27 mouse cellular contexts compared by ENCODE assay signal in genomic region chr9:56124561-56124960, GRCm38 (mm10). TPM values are rescaled to one million over a fixed set of nuclear protein-coding genes. Genes with fewer than 3 reads are reported as not detected.
DNase-seq lines count a peak whose midpoint lies in the region; ATAC-seq and TF ChIP-seq lines count a peak whose summit lies in the region.
"Had no signal": no experiment of that assay in that cellular context is flagged by ENCODE, and none has a peak within 500 bp of the region (broad histone marks: within the 10 kb centered on the region; RNA-seq: fewer than 3 reads in every experiment).

No protein-coding gene starts in this region.

- 0 out of 2 replicates have a peak overlapping the region, but pooled peaks have one; percentile 25 for H3K27ac ChIP-seq in forebrain, embryonic 10.5 days
- H3K27ac ChIP-seq in forebrain, embryonic 16.5 days (ENCODE audit: low read length): no peak overlapping the region
- no peak overlapping the region for H3K27ac ChIP-seq in kidney, embryonic 16.5 days (ENCODE audit: low read length)
- no peak overlapping the region for H3K27ac ChIP-seq in kidney, adult 2 months (ENCODE audit: insufficient read depth, low read depth, low read length)
- H3K27ac ChIP-seq in midbrain, embryonic 10.5 days (replicated peaks): 0 out of 2 replicates have a peak overlapping the region, but pooled peaks have one; percentile 2
- no peak overlapping the region for H3K27ac ChIP-seq in midbrain, embryonic 13.5 days
- H3K27ac ChIP-seq: embryonic facial prominence, embryonic 13.5 days; forebrain, embryonic 13.5 days; hindbrain, embryonic 14.5 days; layer of hippocampus, adult 2 months; liver, embryonic 13.5 days; midbrain, embryonic 15.5 days; neural tube, embryonic 12.5 days had no signal

- H3K4me2 ChIP-seq in forebrain, embryonic 16.5 days (ENCODE audit: low read length): no peak overlapping the region
- H3K4me2 ChIP-seq in kidney, embryonic 16.5 days (replicated peaks; ENCODE audit: low read depth, low read length): 0 out of 2 replicates have a peak overlapping the region, but pooled peaks have one; percentile 5
- no peak overlapping the region for H3K4me2 ChIP-seq in midbrain, embryonic 13.5 days (replicated peaks)
- H3K4me2 ChIP-seq: embryonic facial prominence, embryonic 13.5 days; forebrain, embryonic 13.5 days; heart, embryonic 11.5 days; hindbrain, embryonic 14.5 days; liver, embryonic 13.5 days; midbrain, embryonic 15.5 days; neural tube, embryonic 12.5 days had no signal

- H3K4me3 ChIP-seq in forebrain, embryonic 10.5 days: no peak overlapping the region
- H3K4me3 ChIP-seq in forebrain, embryonic 16.5 days (replicated peaks; ENCODE audit: low read length): no peak overlapping the region
- no peak overlapping the region for H3K4me3 ChIP-seq in kidney, embryonic 16.5 days (ENCODE audit: low read length)
- H3K4me3 ChIP-seq in kidney, adult 2 months (ENCODE audit: insufficient read depth, low read depth, low read length): no peak overlapping the region
- no peak overlapping the region for H3K4me3 ChIP-seq in midbrain, embryonic 10.5 days
- no peak overlapping the region for H3K4me3 ChIP-seq in midbrain, embryonic 13.5 days (replicated peaks)
- H3K4me3 ChIP-seq: embryonic facial prominence, embryonic 13.5 days; erythroblast, embryonic 14.5 days; forebrain, embryonic 13.5 days; layer of hippocampus, adult 2 months; liver, embryonic 13.5 days; megakaryocyte, embryonic 14.5 days; midbrain, embryonic 15.5 days; neural tube, embryonic 12.5 days had no signal

- no peaks in the 10 kb centered on the region for H3K9me3 ChIP-seq in forebrain, embryonic 10.5 days
- no peaks in the 10 kb centered on the region for H3K9me3 ChIP-seq in forebrain, embryonic 16.5 days (ENCODE audit: control insufficient read depth, low read length)
- H3K9me3 ChIP-seq in kidney, embryonic 16.5 days (ENCODE audit: low read length): no peaks in the 10 kb centered on the region
- H3K9me3 ChIP-seq in midbrain, embryonic 10.5 days (replicated peaks): no peaks in the 10 kb centered on the region
- no peaks in the 10 kb centered on the region for H3K9me3 ChIP-seq in midbrain, embryonic 13.5 days
- H3K9me3 ChIP-seq: embryonic facial prominence, embryonic 13.5 days; forebrain, embryonic 13.5 days; liver, embryonic 13.5 days; megakaryocyte, embryonic 14.5 days; midbrain, embryonic 15.5 days; neural tube, embryonic 12.5 days had no signal

- H3K27me3 ChIP-seq in forebrain, embryonic 10.5 days (ENCODE audit: poor library complexity, severe bottlenecking): peaks cover 11% of the 10 kb centered on the region
- no peaks in the 10 kb centered on the region for H3K27me3 ChIP-seq in forebrain, embryonic 16.5 days (replicated peaks; ENCODE audit: control insufficient read depth, insufficient read depth, low read length)
- no peaks in the 10 kb centered on the region for H3K27me3 ChIP-seq in kidney, embryonic 16.5 days (ENCODE audit: insufficient read depth, low read length)
- H3K27me3 ChIP-seq in kidney, adult 2 months (replicated peaks; ENCODE audit: control insufficient read depth, insufficient read depth, low read length): no peaks in the 10 kb centered on the region
- no peaks in the 10 kb centered on the region for H3K27me3 ChIP-seq in midbrain, embryonic 10.5 days (ENCODE audit: low read depth, poor library complexity, severe bottlenecking)
- no peaks in the 10 kb centered on the region for H3K27me3 ChIP-seq in midbrain, embryonic 13.5 days
- H3K27me3 ChIP-seq: embryonic facial prominence, embryonic 13.5 days; forebrain, embryonic 13.5 days; liver, embryonic 13.5 days; midbrain, embryonic 15.5 days; neural tube, embryonic 12.5 days had no signal

- no peak overlapping the region for H3K9ac ChIP-seq in forebrain, embryonic 16.5 days (replicated peaks; ENCODE audit: low read depth, low read length)
- no peak overlapping the region for H3K9ac ChIP-seq in kidney, embryonic 16.5 days (replicated peaks; ENCODE audit: low read length)
- no peak overlapping the region; the same call in 1 of the 2 replicates for H3K9ac ChIP-seq in midbrain, embryonic 13.5 days (replicated peaks)
- H3K9ac ChIP-seq: embryonic facial prominence, embryonic 13.5 days; forebrain, embryonic 13.5 days; hindbrain, embryonic 14.5 days; liver, embryonic 13.5 days; midbrain, embryonic 15.5 days; neural tube, embryonic 12.5 days had no signal

- H3K4me1 ChIP-seq in forebrain, embryonic 10.5 days: peaks cover 17% of the 10 kb centered on the region
- H3K4me1 ChIP-seq in forebrain, embryonic 16.5 days (replicated peaks; ENCODE audit: control insufficient read depth, insufficient read depth, low read length): peaks cover 6% of the 10 kb centered on the region
- peaks cover 19% of the 10 kb centered on the region for H3K4me1 ChIP-seq in kidney, embryonic 16.5 days (ENCODE audit: insufficient read depth, low read length)
- H3K4me1 ChIP-seq in kidney, adult 2 months (ENCODE audit: control insufficient read depth, insufficient read depth, low read length): peaks cover 2% of the 10 kb centered on the region; the same call in 1 of the 2 replicates
- H3K4me1 ChIP-seq in midbrain, embryonic 10.5 days: peaks cover 8% of the 10 kb centered on the region; the same call in 1 of the 2 replicates
- H3K4me1 ChIP-seq in midbrain, embryonic 13.5 days (replicated peaks): peaks cover 12% of the 10 kb centered on the region
- H3K4me1 ChIP-seq: neural tube, embryonic 12.5 days had no signal

- H3K36me3 ChIP-seq in forebrain, embryonic 10.5 days (replicated peaks): peaks cover 33% of the 10 kb centered on the region
- H3K36me3 ChIP-seq in forebrain, embryonic 16.5 days (ENCODE audit: control insufficient read depth, insufficient read depth): peaks cover 5% of the 10 kb centered on the region
- peaks cover 11% of the 10 kb centered on the region; the same call in 1 of the 2 replicates for H3K36me3 ChIP-seq in kidney, embryonic 16.5 days (ENCODE audit: insufficient read depth, low read length)
- no peaks in the 10 kb centered on the region for H3K36me3 ChIP-seq in kidney, adult 2 months (ENCODE audit: control insufficient read depth, insufficient read depth, low read length)
- H3K36me3 ChIP-seq in midbrain, embryonic 10.5 days: peaks cover 29% of the 10 kb centered on the region
- peaks cover 32% of the 10 kb centered on the region for H3K36me3 ChIP-seq in midbrain, embryonic 13.5 days
- H3K36me3 ChIP-seq: midbrain, embryonic 15.5 days had no signal

- TF ChIP-seq POLR2A in kidney, adult 2 months (IDR thresholded peaks at IDR 0.05; ENCODE audit: low read depth, low read length): no peak

- WGBS in forebrain, embryonic 10.5 days: 31% methylated on average over 11 of the region's 11 CpGs
- 31% methylated on average over 11 of the region's 11 CpGs for WGBS in forebrain, embryonic 16.5 days
- WGBS in kidney, embryonic 16.5 days: 22% methylated on average over 11 of the region's 11 CpGs
- WGBS in kidney, adult 2 months: 18% methylated on average over 11 of the region's 11 CpGs
- 31% methylated on average over 11 of the region's 11 CpGs for WGBS in midbrain, embryonic 10.5 days
- WGBS in midbrain, embryonic 13.5 days: 32% methylated on average over 11 of the region's 11 CpGs

- TF ChIP-seq CTCF in kidney, adult 2 months (conservative IDR thresholded peaks at IDR 0.05; ENCODE audit: insufficient read depth, insufficient read length, low read depth, low read length): no peak

- DNase-seq in forebrain, embryonic 10.5 days (ENCODE audit: extremely low spot score, low spot score): no peak
- DNase-seq in kidney, adult 2 months: no peak
- no peak for DNase-seq in midbrain, embryonic 10.5 days (ENCODE audit: low spot score)
- no peak for DNase-seq in adrenal gland, postnatal 14 days
- no peak for DNase-seq in adipocyte (ENCODE audit: low spot score)
- DNase-seq: adrenal gland, adult 2 months; cerebellum, adult 2 months; cerebellum, postnatal 25 days; kidney, postnatal 14 days; layer of hippocampus, postnatal 36 days; liver, embryonic 13.5 days; right cerebral cortex, postnatal 14 days; spleen, adult 18-20 months; thymus, postnatal 14 days had no signal

- no peak for ATAC-seq in forebrain, embryonic 16.5 days
- no peak for ATAC-seq in kidney, embryonic 16.5 days (ENCODE audit: low FRiP score, low TSS enrichment)
- no peak for ATAC-seq in midbrain, embryonic 13.5 days
- ATAC-seq: forebrain, embryonic 13.5 days; inflammation-experienced regulatory T-cells, adult 6 months; midbrain, embryonic 15.5 days had no signal

RNA-seq across cellular contexts. Expression of gene Pstpip1, which starts 34.8 kb away (rescaled TPM):
- 0.38 and 0.68 TPM in 2 replicates for polyA plus RNA-seq in forebrain, embryonic 10.5 days (2016; fragmentation: Nextera tagmentation; extraction: Ambion mirVana)
- 0.29 and 0.70 TPM in 2 replicates for polyA plus RNA-seq in forebrain, embryonic 16.5 days (2015; fragmentation: Nextera tagmentation; extraction: Ambion mirVana)
- 0.91 and 0.96 TPM in 2 replicates for polyA plus RNA-seq in kidney, embryonic 16.5 days (2015; fragmentation: Nextera tagmentation; extraction: Ambion mirVana)
- 1.5 and 3.3 TPM in 2 replicates for polyA plus RNA-seq in kidney, adult 2 months (2012; rRNA removed)
- polyA plus RNA-seq in midbrain, embryonic 10.5 days (2016; fragmentation: Nextera tagmentation; extraction: Ambion mirVana): 0.40 and 0.52 TPM in 2 replicates
- 0.31 and 0.96 TPM in 2 replicates for polyA plus RNA-seq in midbrain, embryonic 13.5 days (2015; fragmentation: Nextera tagmentation; extraction: Ambion mirVana)
- total RNA-seq in adrenal gland, postnatal 14 days (2021): 1.3 and 8.9 TPM in 2 replicates

RNA-seq across cellular contexts. Expression of gene Tspan3, which starts 40.7 kb away (rescaled TPM):
- polyA plus RNA-seq in forebrain, embryonic 10.5 days (2016; fragmentation: Nextera tagmentation; extraction: Ambion mirVana): 510 and 526 TPM in 2 replicates
- 553 and 582 TPM in 2 replicates for polyA plus RNA-seq in forebrain, embryonic 16.5 days (2015; fragmentation: Nextera tagmentation; extraction: Ambion mirVana)
- polyA plus RNA-seq in kidney, embryonic 16.5 days (2015; fragmentation: Nextera tagmentation; extraction: Ambion mirVana): 537 and 577 TPM in 2 replicates
- 320 and 328 TPM in 2 replicates for polyA plus RNA-seq in kidney, adult 2 months (2012; rRNA removed)
- polyA plus RNA-seq in midbrain, embryonic 10.5 days (2016; fragmentation: Nextera tagmentation; extraction: Ambion mirVana): 570 and 611 TPM in 2 replicates
- polyA plus RNA-seq in midbrain, embryonic 13.5 days (2015; fragmentation: Nextera tagmentation; extraction: Ambion mirVana): 587 and 592 TPM in 2 replicates
- total RNA-seq in adrenal gland, postnatal 14 days (2021): 121 and 122 TPM in 2 replicates

Comparison
In these comparisons a context has a peak if more than half of its experiments do, and no peak if none do; other contexts are left out.
1. H3K27ac ChIP-seq: peak in forebrain, embryonic 10.5 days (single experiment) and midbrain, embryonic 10.5 days (single experiment); none in forebrain, embryonic 16.5 days (single experiment), kidney, embryonic 16.5 days (single experiment), kidney, adult 2 months (single experiment) and midbrain, embryonic 13.5 days (single experiment).